Comparison of ENCODE assay signal across 14 mouse cellular contexts in genomic region chr13:46038441-46039331, GRCm38 (mm10).
DNase-seq lines count a peak whose midpoint lies in the region; ATAC-seq and TF ChIP-seq lines count a peak whose summit lies in the region.
"Had no signal": no experiment of that assay in that cellular context is flagged by ENCODE, and none has a peak within 500 bp of the region (broad histone marks: within the 10 kb centered on the region; RNA-seq: fewer than 3 reads in every experiment).

No protein-coding gene starts in this region.

- no peak for DNase-seq in hindbrain, embryonic 14.5 days (ENCODE audit: low spot score)
- peak; percentile 55 to 70 for DNase-seq in right cerebral cortex, postnatal 10 days (ENCODE audit: low spot score in 2 of 2)
- DNase-seq in right cerebral cortex, postnatal 14 days = no peak
- DNase-seq in layer of hippocampus, adult 2 months (ENCODE audit: low spot score in 2 of 2) = peak; percentile 44 to 66
- DNase-seq in thymus, postnatal 10 days (ENCODE audit: low spot score in 2 of 2) = no peak
- DNase-seq in natural killer cell, adult 2 months (ENCODE audit: low spot score in 2 of 2) = no peak
- no peak for DNase-seq in gastrocnemius, postnatal 10 days
- DNase-seq: cerebellum, postnatal 25 days; gastrocnemius, postnatal 25 days; heart, postnatal 14 days; lung, postnatal 4 days had no signal

- H3K4me2 ChIP-seq in hindbrain, embryonic 14.5 days (replicated peaks) = no peak overlapping the region
- no peak overlapping the region for H3K4me2 ChIP-seq in hindbrain, embryonic 13.5 days
- H3K4me2 ChIP-seq: liver, embryonic 15.5 days had no signal

- H3K9ac ChIP-seq in hindbrain, embryonic 14.5 days = no peak overlapping the region
- H3K9ac ChIP-seq in hindbrain, embryonic 13.5 days = no peak overlapping the region; the same call in 1 of the 2 replicates
- H3K9ac ChIP-seq: liver, embryonic 15.5 days had no signal

- ATAC-seq in hindbrain, embryonic 14.5 days (ENCODE audit: low FRiP score) = no peak
- no peak for ATAC-seq in hindbrain, embryonic 13.5 days (ENCODE audit: low FRiP score)
- ATAC-seq: intestine, postnatal 0 days had no signal

- 14% methylated on average over 10 of the region's 10 CpGs for WGBS in hindbrain, embryonic 14.5 days
- WGBS in hindbrain, embryonic 13.5 days = 20% methylated on average over 10 of the region's 10 CpGs

- H3K27ac ChIP-seq in hindbrain, embryonic 14.5 days = 0 out of 2 replicates have a peak overlapping the region, but pooled peaks have one; percentile 10
- H3K27ac ChIP-seq in hindbrain, embryonic 13.5 days = no peak overlapping the region
- peak overlapping the region; percentile 60; the same call in 1 of the 2 replicates for H3K27ac ChIP-seq in layer of hippocampus, adult 2 months
- H3K27ac ChIP-seq: liver, embryonic 15.5 days had no signal

- no peaks in the 10 kb centered on the region for H3K36me3 ChIP-seq in hindbrain, embryonic 14.5 days (replicated peaks; ENCODE audit: control insufficient read depth, insufficient read depth)
- H3K36me3 ChIP-seq in hindbrain, embryonic 13.5 days = no peaks in the 10 kb centered on the region
- H3K36me3 ChIP-seq: liver, embryonic 15.5 days had no signal

- H3K4me1 ChIP-seq in hindbrain, embryonic 14.5 days (replicated peaks; ENCODE audit: control insufficient read depth, insufficient read depth, low read length) = no peaks in the 10 kb centered on the region
- peaks cover 20% of the 10 kb centered on the region for H3K4me1 ChIP-seq in hindbrain, embryonic 13.5 days (replicated peaks)
- H3K4me1 ChIP-seq: liver, embryonic 15.5 days had no signal

- no peaks in the 10 kb centered on the region for H3K27me3 ChIP-seq in hindbrain, embryonic 14.5 days (ENCODE audit: control insufficient read depth, insufficient read depth, low read length)
- H3K27me3 ChIP-seq in hindbrain, embryonic 13.5 days = no peaks in the 10 kb centered on the region
- H3K27me3 ChIP-seq: liver, embryonic 15.5 days had no signal

- TF ChIP-seq CTCF in layer of hippocampus, adult 2 months (conservative IDR thresholded peaks at IDR 0.05) = no peak

- H3K9me3 ChIP-seq in hindbrain, embryonic 14.5 days (ENCODE audit: control insufficient read depth, low read length) = no peaks in the 10 kb centered on the region
- no peaks in the 10 kb centered on the region for H3K9me3 ChIP-seq in hindbrain, embryonic 13.5 days
- H3K9me3 ChIP-seq: liver, embryonic 15.5 days had no signal

- H3K4me3 ChIP-seq in hindbrain, embryonic 14.5 days (replicated peaks; ENCODE audit: low read length) = no peak overlapping the region
- no peak overlapping the region for H3K4me3 ChIP-seq in hindbrain, embryonic 13.5 days
- no peak overlapping the region for H3K4me3 ChIP-seq in layer of hippocampus, adult 2 months
- H3K4me3 ChIP-seq: liver, embryonic 15.5 days had no signal

Comparison
In these comparisons a context has a peak if more than half of its experiments do, and no peak if none do; other contexts are left out.
1. DNase-seq: peak in right cerebral cortex, postnatal 10 days (2 of 2) and layer of hippocampus, adult 2 months (2 of 2); none in hindbrain, embryonic 14.5 days (single experiment), right cerebral cortex, postnatal 14 days (single experiment), thymus, postnatal 10 days (0 of 2), natural killer cell, adult 2 months (0 of 2) and gastrocnemius, postnatal 10 days (single experiment).